Mouse (Mus musculus) thymus, adult 18-20 months (tissue): ENCODE measurements around the gene Serpina1e.
"Not testable (repeated sequence)": the region's sequence is repeated elsewhere in the genome, so short reads cannot be mapped to it uniquely, and the experiment has no call there.

Source experiments
- DNase-seq, 2 experiments: peaks; one replicate each; pipeline ENCODE4 v3.0.0; 2022; ENCODE audit warnings: mixed read lengths in 2 of 2

Gene Serpina1e

GRCm38 (mm10) chr12:103962337-103962736 lies 3.6 kb upstream of the Serpina1e start:
- no peak for DNase-seq

GRCm38 (mm10) chr12:103961716-103962115 lies 2.9 kb upstream of the Serpina1e start:
- DNase-seq, result no peak

GRCm38 (mm10) chr12:103956555-103956954 lies 2.2 kb downstream of the Serpina1e start:
- DNase-seq, result not testable (repeated sequence)

- not testable (repeated sequence) for DNase-seq
Measured at GRCm38 (mm10) chr12:103952972-103953371, 5.8 kb downstream of the Serpina1e start.

- DNase-seq, result no peak
Measured at GRCm38 (mm10) chr12:103946243-103946642, 12.5 kb downstream of the Serpina1e start.

GRCm38 (mm10) chr12:103909181-103909580 lies 49.6 kb downstream of the Serpina1e start:
- not testable (repeated sequence) for DNase-seq

- not testable (repeated sequence) for DNase-seq
Measured at GRCm38 (mm10) chr12:103907746-103908145, 51.0 kb downstream of the Serpina1e start.

GRCm38 (mm10) chr12:103904837-103905340 lies 53.9 kb downstream of the Serpina1e start, which contains the start of gene Serpina1c:
TSS of gene Serpina1c (minus strand) at chr12:103904887.
- DNase-seq, result not testable (repeated sequence)

GRCm38 (mm10) chr12:103901929-103902328 lies 56.8 kb downstream of the Serpina1e start:
- DNase-seq, result not testable (repeated sequence)
